In the genomic region with DNA sequence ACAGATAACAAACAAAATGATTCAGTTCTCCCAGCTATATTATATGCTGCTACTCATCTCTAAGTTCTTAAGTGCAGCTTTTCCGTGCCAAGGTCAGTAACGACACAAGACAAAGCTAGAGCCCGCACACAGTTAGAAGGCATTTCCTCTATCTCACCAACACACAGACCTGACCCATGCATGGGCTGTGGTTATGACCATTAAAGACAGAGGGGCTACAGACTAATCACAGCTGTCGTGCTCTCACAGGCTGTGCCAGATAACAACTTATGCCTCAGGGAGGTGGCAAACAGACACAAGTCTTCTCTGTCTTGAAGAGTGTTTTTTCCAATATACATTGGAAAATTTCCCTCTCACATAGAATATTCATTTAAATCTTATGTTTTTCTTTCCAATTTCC, we compare ENCODE assay signal across 14 mouse cellular contexts.
"Had no signal": no experiment of that assay in that cellular context is flagged by ENCODE, and none has a peak within 500 bp of the region (broad histone marks: within the 10 kb centered on the region; RNA-seq: fewer than 3 reads in every experiment).

No protein-coding gene starts in this region.

- DNase-seq: kidney, adult 11 months; kidney, adult 9 months; kidney, postnatal 36 days; left cerebral cortex, postnatal 4 days; lung, postnatal 14 days; midbrain, embryonic 14.5 days; right cerebral cortex, postnatal 14 days had no signal

- H3K27ac ChIP-seq: kidney, postnatal 0 days; limb, embryonic 13.5 days; lung, embryonic 15.5 days; macrophage; neural tube, embryonic 15.5 days; stomach, embryonic 15.5 days had no signal

- H3K4me1 ChIP-seq: limb, embryonic 13.5 days; lung, embryonic 15.5 days; neural tube, embryonic 15.5 days; stomach, embryonic 15.5 days had no signal

- H3K4me3 ChIP-seq: limb, embryonic 13.5 days; lung, embryonic 15.5 days; myocyte; neural tube, embryonic 15.5 days; stomach, embryonic 15.5 days had no signal

- H3K27me3 ChIP-seq: limb, embryonic 13.5 days; lung, embryonic 15.5 days; neural tube, embryonic 15.5 days; stomach, embryonic 15.5 days had no signal

- H3K4me2 ChIP-seq: limb, embryonic 13.5 days; lung, embryonic 15.5 days; neural tube, embryonic 15.5 days; stomach, embryonic 15.5 days had no signal

- H3K9ac ChIP-seq: limb, embryonic 13.5 days; lung, embryonic 15.5 days; neural tube, embryonic 15.5 days; stomach, embryonic 15.5 days had no signal

- H3K9me3 ChIP-seq: limb, embryonic 13.5 days; lung, embryonic 15.5 days; neural tube, embryonic 15.5 days; stomach, embryonic 15.5 days had no signal
